Mouse (Mus musculus) layer of hippocampus, adult 18-20 months (tissue): Measurements from ENCODE around the gene Wnk4. TPM values are rescaled to one million over a fixed set of nuclear protein-coding genes. Genes with fewer than 3 reads are reported as not detected.
A peak's percentile ranks its signal among the peaks of the same experiment; 100 is the strongest.

Source experiments
- DNase-seq, 2 experiments: peaks; one replicate each; pipeline ENCODE4 v3.0.0; 2022; ENCODE audit warnings: low spot score in 2 of 2
- total RNA-seq, 2 experiments: library from RNA; stranded (reverse); gene quantifications; 2 replicates each; pipeline ENCODE4 v1.2.3; 2021

Wnk4 gene
- total RNA-seq, 2 experiments from 2014 or later: 9.8 to 10.4 TPM

DNA sequence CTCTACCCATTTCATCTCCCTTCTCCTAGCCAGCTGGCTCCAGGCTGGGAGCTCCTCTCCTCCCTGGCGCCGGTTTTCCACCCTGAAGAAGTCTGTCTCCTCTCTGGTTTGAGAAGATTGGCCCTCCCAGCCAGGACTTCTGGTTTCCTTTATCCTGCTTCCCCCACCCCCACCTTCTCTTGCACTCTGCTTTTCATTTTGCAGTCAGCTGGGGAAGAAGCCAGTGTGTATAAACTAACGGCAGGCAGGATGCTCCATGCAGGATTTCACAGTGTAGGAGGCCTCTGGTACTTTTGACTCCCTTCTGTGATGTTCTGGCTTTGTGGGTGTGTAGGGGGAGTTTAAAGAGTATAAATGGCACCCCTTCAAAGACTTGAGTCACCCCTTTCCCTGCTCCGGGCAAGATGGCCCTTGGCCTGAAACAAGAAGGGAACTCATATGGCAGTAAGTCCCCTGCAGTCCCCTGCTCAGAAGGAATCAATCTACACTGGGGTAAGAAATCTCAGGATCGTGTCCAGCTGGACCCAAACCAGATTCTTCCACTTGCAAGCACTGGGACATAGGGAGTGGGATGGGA, 22.2 kb upstream of the Wnk4 start:
- DNase-seq: peak; percentile 39 to 74

DNA sequence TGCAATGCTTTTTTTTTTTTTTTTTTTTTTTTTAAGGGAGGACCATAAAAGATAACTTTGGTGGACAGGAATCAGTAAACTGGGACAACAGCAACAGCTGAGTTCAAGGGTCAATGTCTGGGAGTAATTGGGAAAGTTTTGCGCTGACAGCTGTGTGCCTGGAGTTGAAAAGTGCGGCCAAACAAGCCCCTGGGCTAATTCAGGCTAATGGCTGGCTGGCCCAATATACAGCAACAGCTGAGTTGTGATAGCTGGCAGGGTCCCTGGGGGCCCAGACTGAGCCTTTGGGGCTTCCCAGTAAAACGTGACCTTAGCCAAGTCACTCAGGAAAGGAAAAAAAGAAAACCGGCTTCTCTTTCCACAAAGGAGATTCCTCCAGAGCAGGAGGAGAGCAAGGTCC, 15.3 kb upstream of the Wnk4 start:
- no peak for DNase-seq

DNA sequence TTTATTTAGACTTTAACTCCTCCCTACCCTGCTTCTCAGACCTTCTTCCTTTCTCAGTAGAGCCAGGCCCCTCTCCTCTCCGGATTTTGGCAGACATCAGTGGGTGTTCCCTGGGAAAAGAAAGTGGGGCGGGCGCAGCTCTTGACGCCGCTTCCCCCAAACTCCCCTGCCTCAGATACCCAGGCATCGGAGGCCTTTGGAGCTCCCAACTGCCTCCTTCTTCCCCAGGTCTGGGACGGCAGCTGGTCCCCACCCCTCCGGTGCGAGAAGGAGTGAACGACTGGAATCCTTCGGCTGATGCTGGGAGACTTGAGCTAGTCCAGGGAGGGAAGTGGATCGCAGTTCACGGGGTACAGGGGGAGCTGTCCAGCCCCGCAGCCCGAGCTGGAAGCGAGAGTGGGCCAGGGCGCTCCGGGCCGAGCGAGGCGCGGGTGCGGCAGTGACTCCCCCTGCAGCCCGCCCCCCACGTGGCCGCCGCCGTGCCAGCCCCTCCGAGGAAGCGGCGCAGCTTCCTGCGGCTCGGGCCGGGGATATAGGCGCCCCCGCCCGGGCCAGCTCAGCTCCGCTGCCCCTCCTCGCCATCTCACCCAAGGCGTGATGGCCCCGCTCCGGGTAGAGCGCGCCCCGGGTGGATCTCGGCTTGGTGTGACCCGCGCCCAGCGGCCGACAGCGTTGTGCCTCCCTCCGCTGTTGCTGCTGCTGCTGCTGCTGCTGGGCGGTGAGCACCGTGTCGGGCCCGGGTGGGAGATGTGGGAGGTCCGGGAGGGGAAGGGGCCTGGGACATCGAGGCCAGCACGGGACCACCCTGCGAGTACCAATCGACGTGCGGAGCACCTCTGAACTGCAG, 14.3 kb upstream of the Wnk4 start, which contains the start of gene Ramp2:
Gene Ramp2, plus strand, starts transcription at position 174 of the 847 bp plus-strand sequence.
- DNase-seq: peak in 1 of 2 experiments; percentile 54

DNA sequence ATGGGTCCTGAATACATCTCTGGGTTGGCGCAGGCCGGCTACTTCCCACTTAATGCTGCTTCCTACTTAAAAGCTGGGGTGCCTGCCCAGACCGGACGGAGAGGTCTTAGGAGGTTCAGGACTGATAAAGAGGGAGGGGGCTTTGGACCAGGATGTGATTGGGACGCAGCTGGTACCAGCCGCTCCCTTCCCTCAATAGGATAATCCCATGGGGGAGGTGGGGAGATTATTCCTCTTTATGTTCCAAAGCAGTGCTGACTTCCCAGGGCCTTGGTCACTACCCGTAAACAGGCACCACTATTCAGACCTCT, 13.7 kb upstream of the Wnk4 start:
- DNase-seq: no peak

DNA sequence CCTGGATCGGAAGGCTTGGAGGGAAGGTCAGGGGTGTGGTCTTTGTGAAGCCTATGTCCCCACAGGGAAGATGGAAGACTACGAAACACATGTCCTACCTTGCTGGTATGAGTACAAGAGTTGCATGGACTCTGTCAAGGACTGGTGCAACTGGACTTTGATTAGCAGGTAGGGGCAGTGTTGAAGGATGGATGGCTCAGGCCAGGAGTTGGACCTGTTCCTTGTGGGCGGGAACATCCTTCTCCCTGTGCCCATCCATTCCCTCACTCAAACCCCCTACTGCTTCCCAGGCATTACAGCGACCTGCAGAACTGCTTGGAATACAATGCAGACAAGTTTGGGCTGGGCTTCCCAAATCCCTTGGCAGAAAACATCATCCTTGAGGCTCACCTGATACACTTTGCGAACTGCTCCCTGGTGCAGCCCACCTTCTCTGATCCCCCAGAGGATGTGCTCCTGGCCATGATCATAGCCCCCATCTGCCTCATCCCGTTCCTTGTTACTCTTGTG, 12.8 kb upstream of the Wnk4 start:
- DNase-seq: no peak

DNA sequence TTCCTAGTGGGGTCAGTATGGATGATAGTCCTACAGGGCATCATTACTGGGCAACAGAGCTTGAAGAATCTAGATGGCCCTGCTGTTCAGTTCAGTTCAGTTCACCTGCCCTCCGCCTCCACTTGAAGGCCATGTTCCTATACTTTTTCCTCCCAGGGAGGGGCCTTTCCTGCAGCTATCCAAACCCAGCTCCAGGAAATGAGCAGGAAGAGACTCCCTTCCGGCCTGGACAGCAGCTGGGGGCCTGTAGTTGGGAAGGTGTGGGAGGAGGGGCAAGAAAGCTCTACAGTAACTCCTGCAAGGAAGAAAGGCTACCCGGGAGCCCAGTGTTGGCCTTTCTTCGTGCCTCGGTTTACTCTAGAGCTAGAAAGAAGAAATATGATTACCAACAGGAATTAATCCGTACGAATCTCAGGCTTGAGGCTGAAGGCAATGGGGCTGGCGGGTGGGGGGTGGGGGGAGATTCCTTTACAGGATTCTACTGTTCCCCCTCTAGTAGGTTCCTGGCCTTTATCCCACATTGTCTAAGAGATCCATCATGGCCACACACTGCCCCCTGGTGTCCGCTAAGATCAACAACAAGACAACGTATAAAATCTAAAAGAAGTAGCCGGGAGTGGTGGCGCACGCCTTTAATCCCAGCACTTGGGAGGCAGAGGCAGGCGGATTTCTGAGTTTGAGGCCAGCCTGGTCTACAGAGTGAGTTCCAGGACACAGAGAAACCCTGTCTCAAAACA, 11.9 kb upstream of the Wnk4 start:
- DNase-seq: peak; percentile 51 to 88

DNA sequence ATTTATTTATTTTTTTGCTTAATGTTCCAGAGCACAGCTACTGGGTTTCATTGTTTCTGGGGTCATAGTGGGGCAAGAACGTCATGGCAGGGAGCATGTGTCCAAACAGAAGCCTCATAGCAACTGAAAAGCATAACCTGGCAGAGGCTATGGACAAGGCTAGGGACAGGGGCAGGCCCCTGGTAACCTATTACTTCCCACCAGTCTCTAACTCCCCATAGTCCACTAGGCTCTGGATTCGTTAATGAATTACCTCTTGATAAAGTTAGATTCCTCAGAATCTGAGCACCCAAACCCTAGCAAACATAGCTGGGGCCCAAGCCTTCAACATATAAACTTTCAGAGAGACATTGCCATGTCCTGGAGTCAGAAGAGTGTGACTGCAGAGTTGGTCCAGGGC, 9.3 kb upstream of the Wnk4 start:
- no peak for DNase-seq

DNA sequence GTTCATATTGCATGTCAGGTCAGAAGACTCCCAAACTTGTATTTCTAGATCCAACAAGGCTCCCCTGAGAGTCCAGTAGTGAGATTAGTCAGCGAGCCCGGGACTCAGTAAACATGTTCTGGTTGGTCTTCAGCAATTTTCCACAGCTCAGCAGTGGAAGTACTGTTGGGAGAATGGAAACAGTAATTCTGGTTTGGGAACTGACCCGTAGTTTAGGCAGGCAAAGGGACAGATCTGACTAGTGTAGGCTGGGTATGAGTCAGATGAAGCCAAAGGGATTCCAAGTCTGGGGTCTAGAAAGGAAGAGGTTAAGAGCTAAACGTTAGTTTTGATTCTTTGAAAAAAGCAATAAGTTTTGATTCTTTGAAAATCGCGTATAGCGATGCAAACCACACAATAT, 7.4 kb upstream of the Wnk4 start:
- no peak for DNase-seq

DNA sequence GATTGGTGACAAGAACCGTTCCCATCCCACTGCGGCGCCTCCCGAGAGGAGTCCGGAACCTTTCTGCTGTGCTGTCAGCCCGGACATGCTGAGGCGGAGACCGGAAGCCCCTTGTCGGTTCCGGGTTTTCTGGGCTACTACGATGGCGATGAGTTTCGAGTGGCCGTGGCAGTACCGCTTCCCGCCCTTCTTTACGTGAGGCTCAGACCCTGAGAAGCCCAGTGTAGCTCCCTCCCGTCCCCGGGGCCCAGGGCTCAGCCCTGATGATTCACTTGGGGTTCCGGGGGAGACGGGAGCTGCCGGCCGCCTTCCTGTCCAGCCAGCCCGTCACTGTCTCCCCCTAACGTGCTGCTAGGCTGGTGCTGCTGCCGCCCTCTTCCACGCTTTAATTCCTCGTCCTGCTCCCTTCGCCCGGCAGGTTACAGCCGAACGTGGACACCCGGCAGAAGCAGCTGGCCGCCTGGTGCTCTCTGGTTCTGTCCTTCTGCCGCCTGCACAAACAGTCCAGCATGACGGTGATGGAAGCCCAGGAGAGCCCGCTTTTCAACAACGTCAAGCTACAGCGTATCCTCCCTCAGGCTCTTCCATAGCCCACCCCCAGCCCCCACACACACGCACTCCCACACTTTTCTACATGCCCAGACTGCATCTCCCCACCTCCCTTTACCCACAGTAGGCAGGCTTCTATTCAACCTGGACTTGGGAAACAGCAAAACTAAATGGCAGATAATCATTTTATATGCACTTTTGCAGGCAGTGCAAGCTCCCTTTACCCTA, 6.6 kb upstream of the Wnk4 start, which contains the start of gene Vps25:
Gene Vps25, plus strand, starts transcription at position 95 of the 777 bp plus-strand sequence.
- peak; percentile 81 to 88 for DNase-seq

DNA sequence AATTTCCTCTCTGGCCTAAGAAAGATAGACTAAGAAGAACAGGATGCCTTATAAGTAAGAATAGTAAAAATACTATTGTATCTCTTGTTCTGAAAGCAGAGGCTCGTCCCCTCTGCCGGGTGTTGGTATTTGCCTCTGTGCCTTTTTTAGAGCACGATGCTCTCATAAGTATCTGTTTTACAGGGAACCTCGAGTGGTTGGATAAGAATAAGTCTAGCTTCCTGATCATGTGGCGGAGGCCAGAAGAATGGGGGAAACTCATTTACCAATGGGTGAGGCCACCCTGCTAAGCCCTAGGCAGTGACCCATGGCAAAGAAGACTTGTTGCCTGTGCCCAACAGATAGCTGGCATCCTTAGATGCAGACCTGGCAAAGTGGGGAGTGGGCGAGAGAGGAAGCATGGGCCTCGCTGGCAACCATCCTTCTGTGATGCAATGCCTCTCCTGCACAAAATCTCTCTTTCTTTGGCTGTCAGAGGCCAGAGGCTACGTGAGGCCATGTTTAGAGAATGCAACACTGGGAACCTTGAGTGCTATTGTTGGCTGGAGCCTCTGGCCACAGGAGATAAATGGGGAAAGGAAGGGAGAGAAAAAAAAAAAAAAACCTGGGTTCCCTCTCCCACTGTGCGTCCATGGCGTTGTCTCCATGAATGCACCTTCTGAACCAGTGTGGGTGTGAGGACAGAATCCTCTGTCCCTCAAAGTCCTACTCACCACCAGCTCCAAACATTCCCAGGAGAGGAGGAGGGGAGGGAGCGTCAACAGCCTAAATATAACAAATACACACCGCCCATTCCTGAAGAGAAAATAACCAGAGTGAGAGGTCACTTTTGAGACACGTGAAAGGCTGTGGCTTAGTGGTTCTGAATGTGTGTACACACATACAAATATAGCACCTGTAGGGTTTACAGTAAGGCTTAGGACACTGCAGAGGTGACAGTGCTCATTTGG, 4.3 kb upstream of the Wnk4 start:
- DNase-seq: no peak

DNA sequence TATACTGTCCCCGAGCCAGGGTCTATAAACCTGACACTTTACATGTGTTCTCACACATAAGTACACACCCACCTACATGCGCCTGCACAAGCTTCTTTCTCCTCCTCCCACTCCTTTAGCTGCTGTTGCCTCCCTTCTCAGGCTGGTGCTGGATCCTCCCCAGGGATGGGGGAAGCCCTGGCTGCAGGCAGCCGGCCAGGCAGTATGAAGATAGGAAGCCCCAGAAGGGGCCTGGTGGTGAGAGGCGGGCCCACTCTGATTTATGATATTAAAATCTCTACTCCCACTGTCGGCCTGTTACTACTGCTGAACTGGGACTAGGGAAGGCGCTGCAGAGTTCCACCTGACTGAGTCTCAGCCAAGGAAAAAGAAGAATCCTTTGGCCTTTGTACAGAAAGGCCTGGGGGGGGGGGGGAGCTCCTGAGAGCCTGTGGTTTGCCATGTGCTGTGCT, 1.1 kb upstream of the Wnk4 start:
- peak; percentile 83 to 85 for DNase-seq

DNA sequence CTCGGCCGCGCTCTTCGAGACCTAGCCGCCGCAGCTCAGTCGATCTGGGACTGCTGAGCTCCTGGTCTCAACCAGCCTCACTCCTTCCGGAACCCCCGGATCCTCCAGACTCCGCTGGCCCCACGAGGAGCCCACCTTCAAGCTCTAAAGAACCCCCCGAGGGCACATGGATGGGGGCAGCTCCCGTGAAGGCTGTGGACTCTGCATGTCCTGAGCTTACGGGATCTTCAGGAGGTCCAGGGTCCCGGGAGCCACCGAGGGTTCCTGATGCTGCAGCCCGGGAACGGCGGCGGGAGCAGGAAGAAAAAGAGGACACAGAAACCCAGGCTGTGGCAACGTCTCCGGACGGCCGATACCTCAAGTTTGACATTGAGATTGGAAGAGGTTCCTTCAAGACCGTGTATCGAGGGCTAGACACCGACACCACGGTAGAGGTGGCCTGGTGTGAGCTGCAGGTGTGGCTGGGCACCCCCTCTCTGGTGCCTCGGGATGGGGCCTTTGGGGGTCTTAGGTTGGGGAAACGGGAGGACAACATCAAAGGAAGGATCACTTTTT, 536 bp downstream of the Wnk4 start:
- DNase-seq: peak in 1 of 2 experiments; percentile 32

DNA sequence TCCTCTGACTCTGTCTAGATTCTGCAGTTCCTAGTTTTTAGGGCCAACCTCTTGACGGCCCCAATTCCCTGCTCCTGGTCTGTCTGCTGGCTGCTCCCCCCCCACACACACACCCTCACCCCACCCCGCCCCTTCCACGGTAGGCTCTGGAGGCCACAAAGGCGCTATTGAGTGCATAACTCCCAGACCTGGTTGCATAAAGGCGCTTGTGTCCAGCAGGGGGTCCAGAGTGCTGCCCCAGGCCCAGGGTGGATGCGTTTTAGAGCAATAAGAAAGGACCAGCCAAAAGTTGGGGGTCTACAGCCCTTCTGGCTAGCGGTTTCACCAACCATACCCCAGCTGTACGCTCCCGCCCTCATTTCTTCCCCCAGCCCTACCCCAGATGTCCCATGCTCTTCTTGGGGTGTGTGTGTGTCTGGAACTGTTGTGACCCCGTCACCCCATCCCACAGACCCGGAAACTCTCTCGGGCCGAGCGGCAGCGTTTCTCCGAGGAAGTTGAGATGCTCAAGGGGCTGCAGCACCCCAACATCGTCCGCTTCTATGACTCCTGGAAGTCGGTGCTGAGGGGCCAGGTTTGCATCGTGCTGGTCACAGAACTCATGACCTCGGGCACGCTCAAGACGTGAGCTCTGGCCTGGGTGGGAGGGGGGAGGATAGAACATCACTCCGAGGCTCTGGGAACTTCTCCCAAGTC, 2.1 kb downstream of the Wnk4 start:
- DNase-seq: no peak

DNA sequence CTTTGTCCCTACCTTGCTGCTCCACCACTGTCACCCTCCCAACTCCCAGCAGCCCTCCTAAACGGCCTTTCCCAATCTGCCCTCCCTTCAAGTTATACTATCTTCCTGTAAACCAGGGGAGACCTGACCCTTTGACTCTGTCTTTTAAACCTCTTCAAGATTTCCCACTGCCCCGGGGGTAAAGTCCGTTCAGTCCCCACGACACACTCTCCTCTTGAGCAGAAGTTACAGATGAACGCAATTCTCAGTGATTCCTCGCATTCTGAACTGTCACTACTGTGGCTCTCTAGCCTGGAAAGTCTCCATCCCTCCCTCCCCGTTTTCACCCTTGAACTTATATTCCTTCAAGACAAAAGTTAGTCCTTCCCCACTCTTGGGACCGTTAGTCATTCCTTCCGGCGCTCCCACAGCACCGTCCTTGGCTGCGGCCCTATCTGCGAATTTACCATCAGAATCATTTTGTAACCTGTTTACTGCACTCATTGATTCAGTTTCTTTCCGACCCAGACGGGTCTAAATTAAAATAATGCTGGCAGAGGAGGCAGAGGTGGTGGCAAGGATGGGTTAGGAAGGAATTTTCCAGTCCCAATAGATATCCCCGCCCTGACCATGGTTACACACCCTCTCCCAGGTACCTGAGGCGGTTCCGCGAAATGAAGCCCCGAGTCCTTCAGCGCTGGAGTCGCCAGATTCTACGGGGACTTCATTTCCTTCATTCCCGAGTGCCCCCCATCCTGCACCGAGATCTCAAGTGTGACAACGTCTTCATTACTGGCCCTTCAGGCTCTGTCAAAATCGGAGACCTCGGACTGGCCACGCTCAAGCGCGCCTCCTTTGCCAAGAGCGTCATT, 3.0 kb downstream of the Wnk4 start:
- no peak for DNase-seq

DNA sequence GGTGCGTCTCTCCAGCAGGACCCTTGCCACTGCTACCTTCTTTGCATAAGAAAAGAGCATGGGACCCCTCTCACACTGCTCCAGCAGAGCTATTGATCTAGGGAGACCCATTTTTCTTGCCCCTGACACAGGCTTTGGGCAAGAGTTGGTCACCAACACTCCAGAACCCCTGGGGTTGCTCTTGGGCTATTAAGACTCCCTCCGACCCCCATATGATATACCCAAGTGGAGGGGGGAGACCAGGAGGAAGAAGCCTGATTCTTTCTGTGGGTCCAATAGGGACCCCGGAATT, 3.6 kb downstream of the Wnk4 start:
- DNase-seq: no peak

DNA sequence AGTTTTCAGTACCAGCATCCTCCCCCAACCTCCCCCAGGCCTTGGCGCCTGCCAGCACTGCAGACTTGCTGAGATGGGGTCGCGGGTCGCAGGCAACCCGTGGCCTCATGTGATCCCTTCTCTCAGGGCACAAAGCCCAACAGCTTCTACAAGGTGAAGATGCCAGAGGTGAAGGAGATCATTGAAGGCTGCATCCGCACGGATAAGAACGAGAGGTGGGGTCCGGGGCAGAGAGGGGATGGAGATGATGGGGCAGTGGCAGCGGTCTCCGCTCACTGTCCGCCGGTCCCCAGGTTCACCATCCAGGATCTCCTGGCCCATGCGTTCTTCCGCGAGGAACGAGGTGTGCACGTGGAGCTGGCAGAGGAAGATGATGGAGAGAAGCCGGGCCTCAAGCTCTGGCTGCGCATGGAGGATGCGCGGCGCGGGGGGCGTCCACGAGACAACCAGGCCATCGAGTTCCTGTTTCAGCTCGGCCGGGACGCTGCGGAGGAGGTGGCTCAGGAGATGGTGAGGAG, 4.6 kb downstream of the Wnk4 start:
- DNase-seq: no peak

DNA sequence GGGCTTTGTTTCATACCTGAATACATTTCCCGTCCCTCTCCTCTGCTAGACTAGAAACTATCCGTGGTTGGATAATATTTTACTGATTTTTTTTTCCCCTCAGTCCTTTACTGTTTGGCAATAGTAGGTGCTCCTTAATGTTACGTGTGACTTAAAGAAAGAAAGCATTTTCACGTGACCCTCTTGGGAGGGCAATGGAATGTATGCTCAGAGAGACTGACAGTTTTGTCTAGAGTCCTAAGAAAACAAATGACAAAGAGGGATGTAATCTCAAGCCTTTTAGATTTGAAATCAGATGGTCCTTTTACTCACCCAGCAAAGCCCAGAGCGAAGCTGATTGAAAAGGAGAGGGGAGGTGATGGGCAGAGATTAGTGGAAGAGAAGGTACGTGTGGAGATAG, 5.5 kb downstream of the Wnk4 start:
- no peak for DNase-seq

DNA sequence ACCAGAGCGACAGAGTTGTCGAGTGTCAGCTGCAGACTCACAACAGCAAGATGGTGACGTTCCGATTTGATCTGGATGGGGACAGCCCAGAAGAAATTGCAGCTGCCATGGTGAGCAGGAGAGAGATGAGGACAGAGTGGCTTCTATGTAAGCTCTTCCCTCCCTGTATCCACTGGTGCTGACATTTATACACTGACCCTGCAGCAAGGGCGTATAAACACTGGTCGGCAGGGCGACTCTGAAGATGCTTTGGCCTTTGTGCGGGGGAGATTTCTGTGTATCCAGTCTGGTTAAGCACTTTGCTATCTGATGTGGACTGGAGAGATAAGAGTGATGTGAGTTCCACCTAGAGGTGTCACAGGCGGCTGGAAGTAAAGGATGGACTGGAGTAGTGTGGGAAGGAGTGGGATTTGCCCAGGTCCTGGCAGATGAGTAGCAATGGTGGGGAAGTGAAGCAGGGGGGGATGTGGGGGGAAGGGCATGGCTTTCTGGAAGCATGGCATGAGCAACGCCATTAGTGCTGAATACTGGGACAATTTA, 9.3 kb downstream of the Wnk4 start:
- no peak for DNase-seq
